In genomic region chr7:127308887-127309286, GRCm38 (mm10) we compare ENCODE assay signal across 9 mouse cellular contexts. TPM values are rescaled to one million over a fixed set of nuclear protein-coding genes. Genes with fewer than 3 reads are reported as not detected.
DNase-seq lines count a peak whose midpoint lies in the region; ATAC-seq and TF ChIP-seq lines count a peak whose summit lies in the region.
"Had no signal": no experiment of that assay in that cellular context is flagged by ENCODE, and none has a peak within 500 bp of the region (broad histone marks: within the 10 kb centered on the region; RNA-seq: fewer than 3 reads in every experiment).

No protein-coding gene starts in this region.

- in situ Hi-C loops in ES-E14 (cut with MboI; ENCODE audit: low sequenced_read_pairs in 2 of 2, unreplicated experiment in 2 of 2): no loop called here

- no peak overlapping the region for H3K9ac ChIP-seq in hindbrain, embryonic 11.5 days (ENCODE audit: low read depth, low read length)
- H3K9ac ChIP-seq in hindbrain, embryonic 12.5 days: no peak overlapping the region
- H3K9ac ChIP-seq in ES-E14 (ENCODE audit: insufficient read depth, low read depth, low read length, poor library complexity, severe bottlenecking): no peak overlapping the region
- H3K9ac ChIP-seq: embryonic facial prominence, embryonic 12.5 days had no signal

- no peak for ATAC-seq in hindbrain, embryonic 11.5 days (ENCODE audit: low FRiP score)
- no peak for ATAC-seq in hindbrain, embryonic 12.5 days (ENCODE audit: low FRiP score)
- ATAC-seq in megakaryocyte progenitor cell, adult 5-6 weeks (replicated peaks; ENCODE audit: poor library complexity): peak; percentile 96

- H3K4me2 ChIP-seq in hindbrain, embryonic 11.5 days (replicated peaks; ENCODE audit: low read depth, low read length): no peak overlapping the region
- no peak overlapping the region for H3K4me2 ChIP-seq in hindbrain, embryonic 12.5 days (replicated peaks)
- H3K4me2 ChIP-seq: embryonic facial prominence, embryonic 12.5 days had no signal

- H3K4me1 ChIP-seq in hindbrain, embryonic 11.5 days (replicated peaks; ENCODE audit: control insufficient read depth, insufficient read depth, low read length): no peaks in the 10 kb centered on the region
- no peaks in the 10 kb centered on the region for H3K4me1 ChIP-seq in hindbrain, embryonic 12.5 days
- peaks cover 0 to 7% of the 10 kb centered on the region in 2 experiments; a peak in 3 of 4 replicates for H3K4me1 ChIP-seq in ES-E14 (ENCODE audit: control insufficient read depth in 2 of 2, insufficient read depth in 2 of 2, low read length in 2 of 2, poor library complexity in 1 of 2)
- H3K4me1 ChIP-seq: embryonic facial prominence, embryonic 12.5 days had no signal

- DNase-seq in hindbrain, embryonic 11.5 days (ENCODE audit: low spot score): peak; percentile 75
- DNase-seq in ES-E14 (ENCODE audit: low read depth, low spot score): peak; percentile 54
- peak; percentile 76 for DNase-seq in cerebellum, adult 9-10 months
- peak; percentile 16 for DNase-seq in gonadal fat pad, adult 2 months (ENCODE audit: low read depth)
- peak; percentile 69 for DNase-seq in layer of hippocampus, adult 9-11 months
- DNase-seq in testis, postnatal 14 days (ENCODE audit: low spot score): peak; percentile 31

- WGBS in hindbrain, embryonic 11.5 days: 67% methylated on average over 4 of the region's 4 CpGs
- WGBS in hindbrain, embryonic 12.5 days: 71% methylated on average over 4 of the region's 4 CpGs

- H3K4me3 ChIP-seq in hindbrain, embryonic 11.5 days (ENCODE audit: low read depth, low read length): no peak overlapping the region
- H3K4me3 ChIP-seq in hindbrain, embryonic 12.5 days: no peak overlapping the region
- no peak overlapping the region for H3K4me3 ChIP-seq in ES-E14 (ENCODE audit: insufficient read depth in 1 of 2, low read depth in 1 of 2, low read length in 2 of 2, poor library complexity in 1 of 2, severe bottlenecking in 1 of 2)
- H3K4me3 ChIP-seq: embryonic facial prominence, embryonic 12.5 days had no signal

- no peaks in the 10 kb centered on the region for H3K9me3 ChIP-seq in hindbrain, embryonic 11.5 days (ENCODE audit: control insufficient read depth, low read length)
- no peaks in the 10 kb centered on the region for H3K9me3 ChIP-seq in hindbrain, embryonic 12.5 days (replicated peaks)
- no peaks in the 10 kb centered on the region for H3K9me3 ChIP-seq in ES-E14 (ENCODE audit: control insufficient read depth, insufficient read depth, low read depth, low read length)
- H3K9me3 ChIP-seq: embryonic facial prominence, embryonic 12.5 days had no signal

- no peak overlapping the region for H3K27ac ChIP-seq in hindbrain, embryonic 11.5 days (ENCODE audit: low read depth, low read length)
- H3K27ac ChIP-seq in hindbrain, embryonic 12.5 days: no peak overlapping the region
- no peak overlapping the region for H3K27ac ChIP-seq in ES-E14 (ENCODE audit: insufficient read depth, low read depth, low read length, poor library complexity, severe bottlenecking)
- H3K27ac ChIP-seq: embryonic facial prominence, embryonic 12.5 days had no signal

- H3K36me3 ChIP-seq in hindbrain, embryonic 11.5 days (ENCODE audit: control insufficient read depth, insufficient read depth, low read length): no peaks in the 10 kb centered on the region
- no peaks in the 10 kb centered on the region for H3K36me3 ChIP-seq in hindbrain, embryonic 12.5 days
- no peaks in the 10 kb centered on the region for H3K36me3 ChIP-seq in ES-E14 (ENCODE audit: control insufficient read depth, insufficient read depth, low read length, poor library complexity, severe bottlenecking)
- H3K36me3 ChIP-seq: embryonic facial prominence, embryonic 12.5 days had no signal

- H3K27me3 ChIP-seq in hindbrain, embryonic 11.5 days (ENCODE audit: control insufficient read depth, insufficient read depth, low read length): no peaks in the 10 kb centered on the region
- no peaks in the 10 kb centered on the region for H3K27me3 ChIP-seq in hindbrain, embryonic 12.5 days
- H3K27me3 ChIP-seq: embryonic facial prominence, embryonic 12.5 days had no signal

TF ChIP-seq in ES-E14, 5 proteins besides CTCF, POLR2A, EP300 and RAD21:
- TF ChIP-seq ZC3H11A (IDR thresholded peaks at IDR 0.05; ENCODE audit: borderline replicate concordance, low read depth, low read length) (peak; percentile 70), ZNF384 (IDR thresholded peaks at IDR 0.05; ENCODE audit: low read depth, low read length) (no peak)

RNA-seq across cellular contexts. Expression of gene Itgal, which starts 12.8 kb away (rescaled TPM):
- polyA plus RNA-seq in hindbrain, embryonic 11.5 days (2014; fragmentation: Nextera tagmentation; extraction: Ambion mirVana): 0.54 and 0.56 TPM in 2 replicates
- 0.46 and 0.52 TPM in 2 replicates for polyA plus RNA-seq in hindbrain, embryonic 12.5 days (2016; fragmentation: Nextera tagmentation; extraction: Ambion mirVana)
- 1.8 and 2.2 TPM in 2 replicates for total RNA-seq in ES-E14 (2012; rRNA removed)
- polyA plus RNA-seq in gonadal fat pad, adult 2 months (2012; rRNA removed): 3.0 and 3.4 TPM in 2 replicates
- total RNA-seq in megakaryocyte progenitor cell, adult 5-6 weeks (2015): 50.3 and 53.6 TPM in 2 replicates
- 21.4 and 23.8 TPM in 2 replicates for total RNA-seq in megakaryocyte progenitor cell, adult 5-6 weeks (2017)

RNA-seq across cellular contexts. Expression of gene Sephs2, which starts 35.0 kb away (rescaled TPM):
- polyA plus RNA-seq in hindbrain, embryonic 11.5 days (2014; fragmentation: Nextera tagmentation; extraction: Ambion mirVana): 80.8 and 86.6 TPM in 2 replicates
- polyA plus RNA-seq in hindbrain, embryonic 12.5 days (2016; fragmentation: Nextera tagmentation; extraction: Ambion mirVana): 66.5 and 69.3 TPM in 2 replicates
- 104 and 113 TPM in 2 replicates for total RNA-seq in ES-E14 (2012; rRNA removed)
- polyA plus RNA-seq in gonadal fat pad, adult 2 months (2012; rRNA removed): 21.3 and 22.8 TPM in 2 replicates
- total RNA-seq in megakaryocyte progenitor cell, adult 5-6 weeks (2015): 63.9 and 74.4 TPM in 2 replicates
- 161 and 168 TPM in 2 replicates for total RNA-seq in megakaryocyte progenitor cell, adult 5-6 weeks (2017)

RNA-seq across cellular contexts. Expression of gene Zfp768, which starts 36.5 kb away (rescaled TPM):
- 5.1 and 5.7 TPM in 2 replicates for polyA plus RNA-seq in hindbrain, embryonic 11.5 days (2014; fragmentation: Nextera tagmentation; extraction: Ambion mirVana)
- 21.3 and 23.1 TPM in 2 replicates for polyA plus RNA-seq in hindbrain, embryonic 12.5 days (2016; fragmentation: Nextera tagmentation; extraction: Ambion mirVana)
- 3.5 and 4.4 TPM in 2 replicates for total RNA-seq in ES-E14 (2012; rRNA removed)
- 22.5 and 22.7 TPM in 2 replicates for polyA plus RNA-seq in gonadal fat pad, adult 2 months (2012; rRNA removed)
- total RNA-seq in megakaryocyte progenitor cell, adult 5-6 weeks (2015): 2.3 and 3.2 TPM in 2 replicates
- 6.5 and 8.9 TPM in 2 replicates for total RNA-seq in megakaryocyte progenitor cell, adult 5-6 weeks (2017)

RNA-seq across cellular contexts. Expression of gene Dctpp1, which starts 48.4 kb away (rescaled TPM):
- polyA plus RNA-seq in hindbrain, embryonic 11.5 days (2014; fragmentation: Nextera tagmentation; extraction: Ambion mirVana): 193 and 214 TPM in 2 replicates
- polyA plus RNA-seq in hindbrain, embryonic 12.5 days (2016; fragmentation: Nextera tagmentation; extraction: Ambion mirVana): 123 and 147 TPM in 2 replicates
- 391 and 461 TPM in 2 replicates for total RNA-seq in ES-E14 (2012; rRNA removed)
- 40.9 and 52.0 TPM in 2 replicates for polyA plus RNA-seq in gonadal fat pad, adult 2 months (2012; rRNA removed)
- total RNA-seq in megakaryocyte progenitor cell, adult 5-6 weeks (2015): 92.7 and 106 TPM in 2 replicates
- total RNA-seq in megakaryocyte progenitor cell, adult 5-6 weeks (2017): 62.4 and 63.5 TPM in 2 replicates

Comparison
In these comparisons a context has a peak if more than half of its experiments do, and no peak if none do; other contexts are left out.
1. DNase-seq: peak in every context shown above with its lines; median percentile 76 in cerebellum, adult 9-10 months; 75 in hindbrain, embryonic 11.5 days; 69 in layer of hippocampus, adult 9-11 months; 54 in ES-E14; 31 in testis, postnatal 14 days; 16 in gonadal fat pad, adult 2 months.